Mouse (Mus musculus): Measurements from ENCODE around the gene Nova2. TPM values are rescaled to one million over a fixed set of nuclear protein-coding genes. Genes with fewer than 3 reads are reported as not detected.

Gene Nova2
- total RNA-seq, 2 experiments from 2014 or later: 79.9 to 86.4 TPM

DNA sequence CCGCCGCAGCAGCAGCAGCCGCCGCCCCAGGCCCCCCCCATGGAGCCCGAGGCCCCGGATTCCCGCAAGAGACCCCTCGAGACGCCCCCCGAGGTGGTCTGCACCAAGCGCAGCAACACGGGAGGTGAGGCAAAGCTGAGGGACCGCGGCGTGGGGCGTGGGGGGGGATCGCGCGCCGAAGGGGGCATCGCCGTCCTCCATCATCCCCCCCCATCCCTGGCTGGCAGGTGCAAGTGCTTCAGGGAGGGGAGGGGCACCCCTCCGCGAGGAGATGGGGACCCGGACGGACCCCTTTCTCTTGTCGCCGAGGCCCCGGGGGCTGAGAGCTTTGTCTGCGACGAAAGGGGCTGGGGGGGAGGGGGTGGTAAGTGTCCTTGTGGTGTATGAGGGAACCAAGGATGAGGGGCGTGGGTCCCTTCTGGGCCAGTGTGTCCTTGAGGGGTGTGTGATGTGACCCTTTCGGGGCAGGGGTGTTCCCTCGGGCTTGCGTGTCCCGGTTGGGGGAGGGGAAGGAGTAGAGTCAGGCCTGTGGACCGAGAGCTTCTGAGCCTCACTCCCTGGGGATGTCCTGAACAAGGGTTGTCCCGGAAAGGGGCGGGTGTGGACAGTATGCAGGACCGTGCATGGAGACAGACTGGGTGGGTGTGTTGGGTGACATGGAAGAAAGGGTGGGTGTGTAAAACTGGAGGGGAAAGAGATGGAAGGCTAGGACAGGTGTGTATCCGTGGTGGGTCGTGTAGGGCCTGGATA lies 528 bp downstream of the Nova2 start:
- H3K4me3 ChIP-seq: peak overlapping the region; percentile 88
- intact Hi-C loops (cut with DNase I): loop anchor here (2.0 kb wide), 1 partner anchor 25 kb away; no protein-coding TSS in a partner anchor
- H3K27ac ChIP-seq: peak overlapping the region; percentile 96
- TF ChIP-seq CTCF (IDR thresholded peaks at IDR 0.05): no peak
- DNase-seq (ENCODE audit: extremely low spot score in 1 of 2, low spot score in 2 of 2): peak in 1 of 2 experiments; percentile 53

DNA sequence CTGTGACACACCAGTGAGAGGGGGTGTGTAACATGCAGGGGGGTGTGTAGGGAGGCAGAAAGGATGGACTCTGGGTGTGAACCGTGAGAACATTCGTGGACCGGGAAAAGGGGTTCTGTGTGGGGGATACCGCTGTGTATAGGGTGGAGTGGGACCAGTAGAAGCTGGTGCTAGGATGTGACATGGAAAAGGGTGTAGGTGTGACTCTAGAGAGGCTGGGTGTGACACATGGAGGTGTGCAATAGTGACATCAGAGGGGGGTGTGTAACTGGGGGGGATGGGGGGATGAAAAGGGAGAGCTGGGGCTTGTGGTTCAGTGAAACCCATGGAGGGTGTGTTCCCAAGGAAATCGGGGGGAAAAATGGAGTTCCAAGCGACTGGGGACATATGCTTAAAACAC lies 1.2 kb downstream of the Nova2 start:
- Histone ChIP-seq H3K4me3 (peak overlapping the region; percentile 88), H3K27ac (peak overlapping the region; percentile 96)
- DNase-seq (ENCODE audit: extremely low spot score in 1 of 2, low spot score in 2 of 2): no peak
- intact Hi-C loops (cut with DNase I): loop anchor here (2.0 kb wide), 1 partner anchor 24 kb away; no protein-coding TSS in a partner anchor
- TF ChIP-seq CTCF (IDR thresholded peaks at IDR 0.05): no peak

DNA sequence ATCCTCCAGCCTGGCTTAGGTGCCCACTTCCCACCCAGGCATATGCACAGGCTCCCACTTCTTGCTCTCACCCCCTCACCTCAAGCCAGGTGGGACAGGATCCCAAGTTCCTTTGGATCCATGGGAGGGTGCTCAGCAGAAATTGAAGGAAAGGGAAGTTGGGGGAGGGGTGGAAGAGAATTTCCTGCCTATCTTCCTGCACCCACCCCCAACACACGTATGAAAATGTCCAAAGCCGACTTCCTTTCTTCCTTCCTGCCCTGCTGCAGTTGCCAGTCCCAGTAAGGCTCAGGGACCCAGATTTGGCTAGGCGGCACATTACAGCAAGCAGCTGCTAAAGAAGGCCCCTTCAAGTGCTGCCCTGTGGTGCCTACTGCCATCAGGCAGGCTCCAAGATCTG lies 2.1 kb downstream of the Nova2 start:
- no peak for DNase-seq (ENCODE audit: extremely low spot score in 1 of 2, low spot score in 2 of 2)
- TF ChIP-seq CTCF (IDR thresholded peaks at IDR 0.05): no peak

DNA sequence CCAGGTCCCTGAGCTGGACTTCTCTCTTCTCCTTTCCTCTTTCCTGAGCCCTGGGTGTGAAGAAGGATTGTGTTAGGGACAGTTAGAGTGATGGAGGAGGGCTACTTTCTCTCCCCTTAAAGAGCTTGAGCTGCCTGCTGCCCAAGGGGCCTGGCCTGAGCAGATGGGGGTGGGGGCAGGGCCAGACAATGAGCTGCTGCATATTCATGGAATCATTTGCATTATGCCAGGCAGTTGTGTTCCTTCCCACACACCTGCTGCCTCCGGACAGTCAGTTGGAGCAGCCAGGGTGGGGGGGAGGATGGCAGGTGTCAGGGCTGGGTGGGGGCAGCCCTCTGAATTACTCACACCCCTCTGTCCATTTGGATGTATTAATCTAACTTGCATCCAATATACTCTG lies 16.7 kb downstream of the Nova2 start:
- Histone ChIP-seq H3K27ac (peak overlapping the region; percentile 70; the same call in 1 of the 2 replicates), H3K4me3 (no peak overlapping the region)
- no peak for TF ChIP-seq CTCF (IDR thresholded peaks at IDR 0.05)
- DNase-seq (ENCODE audit: extremely low spot score in 1 of 2, low spot score in 2 of 2): peak in 1 of 2 experiments; percentile 67
- intact Hi-C loops (cut with DNase I): loop anchor here (2.0 kb wide), 1 partner anchor 18 kb away; the partner anchor contains the start of gene Nova2

More for the DNA sequence above, 2.1 kb downstream of the Nova2 start:
- intact Hi-C loops (cut with DNase I): loop anchor here (2.0 kb wide), 1 partner anchor 23 kb away; no protein-coding TSS in a partner anchor
- H3K4me3 ChIP-seq: peak overlapping the region; percentile 88
- H3K27ac ChIP-seq: peak overlapping the region; percentile 53; the same call in 1 of the 2 replicates

DNA sequence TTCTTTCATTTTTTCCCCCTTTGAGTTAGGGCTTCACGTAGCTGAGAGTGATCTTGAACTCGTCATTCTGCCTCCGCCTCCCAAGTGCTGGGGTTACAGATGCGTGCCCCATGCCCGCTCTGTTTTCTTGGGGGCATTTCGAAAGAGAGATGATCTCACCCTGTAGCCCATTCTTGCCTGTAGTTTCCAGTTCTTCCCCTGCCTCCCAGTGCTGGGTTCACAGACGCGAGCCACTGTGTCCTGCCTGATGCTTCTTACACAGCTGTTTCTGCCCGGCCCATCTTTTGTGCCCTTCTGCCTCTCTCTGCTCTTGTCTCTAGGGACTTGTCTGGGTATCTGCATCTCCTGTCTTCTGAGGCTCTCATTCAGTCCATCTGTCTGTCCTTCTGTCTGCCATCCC lies 17.1 kb downstream of the Nova2 start:
- Histone ChIP-seq H3K4me3 (no peak overlapping the region), H3K27ac (peak overlapping the region; percentile 70)
- no peak for DNase-seq (ENCODE audit: extremely low spot score in 1 of 2, low spot score in 2 of 2)
- TF ChIP-seq CTCF (IDR thresholded peaks at IDR 0.05): no peak
- intact Hi-C loops (cut with DNase I): loop anchor here (2.0 kb wide), 1 partner anchor 18 kb away; the partner anchor contains the start of gene Nova2

DNA sequence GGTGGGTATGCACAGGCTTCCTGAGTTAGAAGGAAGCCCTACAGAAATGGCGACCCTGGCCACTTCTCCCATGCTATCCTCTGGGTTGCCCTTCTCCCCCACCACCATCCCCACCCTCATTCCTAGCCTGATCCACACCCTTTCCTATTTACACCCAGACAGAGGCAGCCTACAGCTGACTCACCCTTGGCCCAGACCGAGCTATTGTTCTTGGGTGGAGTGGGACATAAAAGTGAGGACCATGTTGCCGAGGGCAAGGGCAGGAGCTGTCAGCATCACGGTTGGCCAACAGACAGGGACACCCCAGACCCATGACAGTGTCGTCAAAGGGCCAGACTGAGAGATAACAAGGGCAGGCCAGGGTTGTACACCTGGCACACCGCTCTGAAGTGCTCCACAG lies 22.5 kb downstream of the Nova2 start:
- no peak for TF ChIP-seq CTCF (IDR thresholded peaks at IDR 0.05)
- intact Hi-C loops (cut with DNase I): no loop called here
- peak overlapping the region; percentile 81 for H3K27ac ChIP-seq

DNA sequence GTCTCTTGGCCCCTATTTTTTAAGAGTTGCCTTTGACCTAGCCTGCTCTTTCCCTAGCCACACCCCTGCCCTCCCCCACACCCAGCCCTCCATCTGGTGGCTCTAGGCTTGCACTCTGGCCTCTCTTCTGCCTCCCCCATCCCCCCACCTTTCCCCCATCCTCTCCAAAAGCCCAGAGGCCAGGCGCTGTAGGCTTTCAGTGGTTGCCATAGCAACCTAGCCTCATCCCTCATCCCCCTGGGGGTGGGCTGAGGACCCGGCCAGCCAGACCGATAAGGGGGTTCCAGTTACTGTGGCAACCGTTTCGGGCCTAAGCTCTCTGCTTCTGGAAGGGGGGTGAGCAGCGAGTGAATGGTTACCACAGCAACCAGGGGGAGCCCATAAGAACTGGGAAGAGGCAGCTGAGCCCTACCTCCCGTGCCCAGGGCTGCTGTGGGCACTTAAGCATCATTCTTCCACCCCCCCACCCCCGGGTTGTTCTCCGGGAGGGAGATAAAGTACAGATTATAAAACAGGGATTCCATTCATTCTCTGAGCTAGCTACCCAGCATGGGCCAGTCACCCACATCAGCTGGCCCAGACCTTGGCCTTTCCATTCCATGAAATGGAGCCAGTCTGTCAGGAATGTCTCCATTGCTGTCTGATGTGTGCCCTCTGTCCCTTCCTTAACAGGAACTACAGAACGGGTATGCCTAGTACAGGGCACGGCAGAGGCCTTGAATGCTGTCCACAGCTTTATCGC lies 24.3 kb downstream of the Nova2 start:
- intact Hi-C loops (cut with DNase I): loop anchor here (2.0 kb wide), 1 partner anchor 23 kb away; no protein-coding TSS in a partner anchor
- no peak overlapping the region for H3K4me3 ChIP-seq
- H3K27ac ChIP-seq: peak overlapping the region; percentile 70
- TF ChIP-seq CTCF (IDR thresholded peaks at IDR 0.05): no peak
- peak; percentile 34 to 58 for DNase-seq (ENCODE audit: extremely low spot score in 1 of 2, low spot score in 2 of 2)

More for the DNA sequence above, 22.5 kb downstream of the Nova2 start:
- H3K4me3 ChIP-seq: no peak overlapping the region
- no peak for DNase-seq (ENCODE audit: extremely low spot score in 1 of 2, low spot score in 2 of 2)

DNA sequence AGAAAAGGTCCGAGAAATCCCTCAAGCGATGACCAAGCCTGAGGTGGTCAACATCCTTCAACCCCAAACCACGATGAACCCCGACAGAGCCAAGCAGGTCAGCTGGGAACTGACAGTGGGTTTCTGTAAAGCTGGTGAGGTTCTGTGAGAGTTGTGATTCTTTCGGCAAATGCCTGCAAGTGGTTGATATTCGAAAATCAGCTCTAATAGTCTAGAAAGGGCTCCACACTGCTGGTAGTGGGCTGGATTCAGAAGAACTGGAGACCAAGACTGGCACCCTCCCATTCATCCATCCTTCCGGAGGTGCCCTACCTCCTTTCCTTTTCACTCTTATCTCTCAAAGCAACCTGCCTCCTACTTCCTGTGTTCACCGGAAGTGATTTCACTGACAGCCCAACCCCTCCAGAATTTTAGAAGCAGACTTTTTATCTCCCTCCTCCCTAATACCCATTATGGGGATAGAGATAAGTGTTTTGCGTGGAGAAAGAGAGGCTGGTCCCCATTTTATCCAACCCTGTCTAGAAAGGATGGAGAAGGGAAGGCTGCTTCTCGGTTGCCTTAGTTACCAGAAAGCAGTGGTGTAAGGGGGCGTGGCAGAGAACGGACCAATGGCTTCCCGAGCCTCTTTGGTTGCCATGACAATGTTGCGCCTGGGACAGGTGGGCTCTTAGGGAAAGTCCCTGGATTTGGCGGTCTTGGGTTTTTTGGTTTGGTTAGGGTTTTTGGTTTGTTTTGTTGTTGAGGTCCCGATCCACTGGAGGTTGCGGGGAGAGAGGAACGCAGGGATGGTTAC lies 25.0 kb downstream of the Nova2 start:
- peak overlapping the region; percentile 4; the same call in 1 of the 2 replicates for H3K4me3 ChIP-seq
- no peak for TF ChIP-seq CTCF (IDR thresholded peaks at IDR 0.05)
- DNase-seq (ENCODE audit: extremely low spot score in 1 of 2, low spot score in 2 of 2): no peak
- H3K27ac ChIP-seq: peak overlapping the region; percentile 70
- intact Hi-C loops (cut with DNase I): loop anchor here (2.0 kb wide), 1 partner anchor 24 kb away; no protein-coding TSS in a partner anchor

DNA sequence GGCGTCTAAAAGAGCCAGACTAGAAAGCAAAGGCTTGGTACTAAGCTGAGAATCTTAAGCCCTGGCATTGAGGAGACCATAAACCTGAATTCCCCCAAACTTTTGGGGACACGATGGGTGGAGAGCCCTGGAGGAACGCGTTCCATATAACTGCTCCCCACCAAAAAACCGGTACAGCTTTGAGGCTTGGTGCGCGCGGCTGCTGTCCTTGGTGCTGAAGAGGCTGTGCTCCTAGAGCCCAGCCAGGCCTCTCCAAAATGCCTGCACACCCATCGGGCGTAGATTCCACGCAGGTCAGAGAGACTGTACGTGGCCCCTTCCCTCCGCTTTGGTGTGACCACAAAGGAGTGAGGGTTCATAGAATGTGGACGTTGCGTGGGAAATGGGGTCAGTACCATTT lies 25.7 kb downstream of the Nova2 start:
- intact Hi-C loops (cut with DNase I): loop anchor here (2.0 kb wide), 1 partner anchor 25 kb away; no protein-coding TSS in a partner anchor
- peak overlapping the region; percentile 70 for H3K27ac ChIP-seq
- TF ChIP-seq CTCF (IDR thresholded peaks at IDR 0.05): no peak

DNA sequence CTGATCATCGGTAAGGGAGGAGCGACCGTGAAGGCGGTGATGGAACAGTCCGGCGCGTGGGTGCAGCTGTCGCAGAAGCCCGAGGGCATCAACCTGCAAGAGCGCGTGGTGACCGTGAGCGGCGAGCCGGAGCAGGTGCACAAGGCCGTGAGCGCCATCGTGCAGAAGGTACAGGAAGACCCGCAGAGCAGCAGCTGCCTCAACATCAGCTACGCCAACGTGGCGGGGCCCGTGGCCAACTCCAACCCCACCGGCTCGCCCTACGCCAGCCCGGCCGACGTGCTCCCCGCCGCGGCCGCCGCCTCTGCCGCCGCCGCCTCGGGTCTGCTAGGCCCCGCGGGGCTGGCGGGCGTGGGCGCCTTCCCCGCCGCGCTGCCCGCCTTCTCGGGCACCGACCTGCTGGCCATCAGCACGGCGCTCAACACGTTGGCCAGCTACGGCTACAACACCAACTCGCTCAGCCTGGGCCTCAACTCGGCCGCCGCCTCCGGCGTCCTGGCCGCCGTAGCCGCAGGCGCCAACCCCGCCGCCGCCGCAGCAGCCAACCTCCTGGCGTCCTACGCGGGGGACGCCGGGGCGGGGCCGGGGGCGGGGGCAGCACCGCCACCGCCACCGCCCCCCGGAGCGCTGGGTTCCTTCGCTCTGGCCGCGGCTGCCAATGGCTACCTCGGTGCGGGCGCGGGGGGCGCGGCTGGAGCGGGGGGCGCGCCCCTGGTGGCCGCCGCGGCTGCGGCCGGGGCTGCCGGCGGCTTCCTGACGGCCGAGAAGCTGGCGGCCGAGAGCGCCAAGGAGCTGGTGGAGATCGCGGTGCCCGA lies 32.1 kb downstream of the Nova2 start:
- intact Hi-C loops (cut with DNase I): loop anchor here (1.0 to 2.0 kb wide), 2 partner anchors 33 kb away; partner anchors contain the start of gene Nova2
- TF ChIP-seq CTCF (IDR thresholded peaks at IDR 0.05): no peak

More for the DNA sequence above, 25.7 kb downstream of the Nova2 start:
- no peak for DNase-seq (ENCODE audit: extremely low spot score in 1 of 2, low spot score in 2 of 2)
- H3K4me3 ChIP-seq: no peak overlapping the region

More for the DNA sequence above, 32.1 kb downstream of the Nova2 start:
- peak overlapping the region; percentile 67 for H3K27ac ChIP-seq
- H3K4me3 ChIP-seq: peak overlapping the region; percentile 38
- DNase-seq (ENCODE audit: extremely low spot score in 1 of 2, low spot score in 2 of 2): peak; percentile 63 to 74

Data from left cerebral cortex, adult 2 months (tissue).